Comparison of ENCODE assay signal across 11 mouse cellular contexts in the genomic region with DNA sequence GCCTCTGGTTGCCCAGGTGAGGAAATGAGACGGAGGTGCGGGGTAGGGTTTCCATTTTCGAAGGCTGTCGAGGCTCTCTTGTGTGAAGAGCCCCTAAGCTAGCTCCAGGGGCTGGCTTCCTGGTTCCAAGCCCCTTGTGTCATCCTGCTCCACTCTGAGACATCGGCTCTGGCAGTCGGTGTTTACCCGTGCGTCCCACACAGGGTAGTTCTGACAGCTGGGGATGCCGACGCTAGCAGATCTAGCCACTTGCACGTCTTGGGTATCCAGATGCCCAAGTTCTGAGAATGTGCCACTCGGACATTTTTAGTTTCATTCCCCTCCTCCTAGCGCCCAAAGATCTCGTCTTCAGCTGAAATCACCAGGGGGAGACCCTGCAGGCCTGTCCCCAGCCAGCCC. TPM values are rescaled to one million over a fixed set of nuclear protein-coding genes. Genes with fewer than 3 reads are reported as not detected.
DNase-seq lines count a peak whose midpoint lies in the region; ATAC-seq and TF ChIP-seq lines count a peak whose summit lies in the region.
"Had no signal": no experiment of that assay in that cellular context is flagged by ENCODE, and none has a peak within 500 bp of the region (broad histone marks: within the 10 kb centered on the region; RNA-seq: fewer than 3 reads in every experiment).

No protein-coding gene starts in this region.

- peaks cover 4 to 12% of the 10 kb centered on the region in 2 experiments; a peak in 3 of 4 replicates for H3K4me1 ChIP-seq in heart, embryonic 14.5 days (ENCODE audit: control insufficient read depth in 2 of 2, insufficient read depth in 2 of 2, low read length in 2 of 2)
- H3K4me1 ChIP-seq in hindbrain, embryonic 14.5 days (replicated peaks; ENCODE audit: control insufficient read depth, insufficient read depth, low read length) = peaks cover 18% of the 10 kb centered on the region; the same call in 1 of the 2 replicates
- H3K4me1 ChIP-seq in midbrain, embryonic 13.5 days (replicated peaks) = peaks cover 28% of the 10 kb centered on the region

- no peak for TF ChIP-seq POLR2A in brain, embryonic 14.5 days (IDR thresholded peaks at IDR 0.05; ENCODE audit: borderline replicate concordance, extremely low read depth, insufficient read depth, insufficient read length, poor library complexity, severe bottlenecking)

- no peak overlapping the region for H3K9ac ChIP-seq in heart, embryonic 14.5 days (ENCODE audit: low read length)
- H3K9ac ChIP-seq in hindbrain, embryonic 14.5 days = peak overlapping the region; percentile 87
- peak overlapping the region; percentile 98 for H3K9ac ChIP-seq in midbrain, embryonic 13.5 days (replicated peaks)

- no peak overlapping the region for H3K27ac ChIP-seq in heart, embryonic 14.5 days (replicated peaks in 1 of 2; ENCODE audit: control insufficient read depth in 1 of 2, insufficient read depth in 1 of 2, low read depth in 2 of 2, low read length in 2 of 2)
- peak overlapping the region; percentile 89 for H3K27ac ChIP-seq in hindbrain, embryonic 14.5 days
- H3K27ac ChIP-seq in midbrain, embryonic 13.5 days = peak overlapping the region; percentile 95

- DNase-seq in heart, postnatal 25 days (ENCODE audit: low spot score) = no peak
- peak; percentile 45 for DNase-seq in brain, embryonic 14.5 days (ENCODE audit: low read depth)
- DNase-seq in hindbrain, embryonic 14.5 days (ENCODE audit: low spot score) = no peak
- DNase-seq in gastrocnemius, postnatal 25 days = no peak
- DNase-seq in gastrocnemius, postnatal 36 days = no peak
- no peak for DNase-seq in layer of hippocampus, adult 8-10 months (ENCODE audit: low spot score in 2 of 2)

- WGBS in heart, embryonic 14.5 days = 38% methylated on average over 14 of the region's 14 CpGs
- WGBS in hindbrain, embryonic 14.5 days = 20% methylated on average over 14 of the region's 14 CpGs
- WGBS in midbrain, embryonic 13.5 days = 22% methylated on average over 14 of the region's 14 CpGs

- ATAC-seq in heart, embryonic 14.5 days (ENCODE audit: insufficient number of reproducible peaks, insufficient read depth, low FRiP score, low read depth) = no peak
- peak; percentile 3; the same call in 1 of the 2 replicates for ATAC-seq in hindbrain, embryonic 14.5 days (ENCODE audit: low FRiP score)
- peak; percentile 24; the same call in 1 of the 2 replicates for ATAC-seq in midbrain, embryonic 13.5 days

- H3K9me3 ChIP-seq in heart, embryonic 14.5 days (ENCODE audit: control insufficient read depth, low read length) = no peaks in the 10 kb centered on the region
- no peaks in the 10 kb centered on the region for H3K9me3 ChIP-seq in hindbrain, embryonic 14.5 days (ENCODE audit: control insufficient read depth, low read length)
- H3K9me3 ChIP-seq in midbrain, embryonic 13.5 days = no peaks in the 10 kb centered on the region

- no peak overlapping the region for H3K4me3 ChIP-seq in heart, embryonic 14.5 days (ENCODE audit: control insufficient read depth in 1 of 2, insufficient read depth in 1 of 2, low read depth in 1 of 2, low read length in 2 of 2)
- H3K4me3 ChIP-seq in hindbrain, embryonic 14.5 days (replicated peaks; ENCODE audit: low read length) = peak overlapping the region; percentile 67
- H3K4me3 ChIP-seq in midbrain, embryonic 13.5 days (replicated peaks) = peak overlapping the region; percentile 91

- intact Hi-C loops in heart, postnatal 25 days (cut with DNase I) = no loop called here
- intact Hi-C loops in gastrocnemius, postnatal 36 days (cut with DNase I) = loop anchor here (2.0 to 5.0 kb wide), 3 partner anchors 15 to 106 kb away; partner anchors contain the start of gene Eml2

- no peaks in the 10 kb centered on the region for H3K36me3 ChIP-seq in heart, embryonic 14.5 days (ENCODE audit: control insufficient read depth, insufficient read depth, low read length)
- peaks cover 22% of the 10 kb centered on the region for H3K36me3 ChIP-seq in hindbrain, embryonic 14.5 days (replicated peaks; ENCODE audit: control insufficient read depth, insufficient read depth)
- peaks cover 18% of the 10 kb centered on the region for H3K36me3 ChIP-seq in midbrain, embryonic 13.5 days

- TF ChIP-seq CTCF in brain, embryonic 14.5 days (IDR thresholded peaks at IDR 0.05; ENCODE audit: borderline replicate concordance, extremely low read depth, insufficient read depth, insufficient read length) = no peak

- peaks cover 44% of the 10 kb centered on the region for H3K27me3 ChIP-seq in heart, embryonic 14.5 days (ENCODE audit: control insufficient read depth, insufficient read depth, low read length)
- H3K27me3 ChIP-seq in hindbrain, embryonic 14.5 days (ENCODE audit: control insufficient read depth, insufficient read depth, low read length) = peaks cover 31% of the 10 kb centered on the region
- peaks cover 31% of the 10 kb centered on the region for H3K27me3 ChIP-seq in midbrain, embryonic 13.5 days

- H3K4me2 ChIP-seq in heart, embryonic 14.5 days (ENCODE audit: low read length) = peak overlapping the region; percentile 95
- peak overlapping the region; percentile 68 for H3K4me2 ChIP-seq in hindbrain, embryonic 14.5 days (replicated peaks)
- peak overlapping the region; percentile 80 for H3K4me2 ChIP-seq in midbrain, embryonic 13.5 days (replicated peaks)

RNA-seq across cellular contexts. Expression of gene Rtn2, which starts 1.0 kb away (rescaled TPM):
- 39.2 and 43.6 TPM in 2 replicates for polyA plus RNA-seq in heart, embryonic 14.5 days (2014; fragmentation: Nextera tagmentation; extraction: Ambion mirVana)
- 100 to 1,000 TPM; 124 to 136 TPM for total RNA-seq in heart, postnatal 25 days (2021)
- polyA plus RNA-seq in brain, embryonic 14.5 days (2012; rRNA removed) = 159 and 189 TPM in 2 replicates
- polyA plus RNA-seq in hindbrain, embryonic 14.5 days (2014; fragmentation: Nextera tagmentation; extraction: Ambion mirVana) = 106 and 112 TPM in 2 replicates
- 97.4 and 102 TPM in 2 replicates for polyA plus RNA-seq in midbrain, embryonic 13.5 days (2015; fragmentation: Nextera tagmentation; extraction: Ambion mirVana)
- 100 to 1,000 TPM; 943 to 950 TPM for total RNA-seq in gastrocnemius, postnatal 25 days (2021)
- 1,000 to 10,000 TPM in 1 of 2 experiments, 100 to 1,000 TPM in 1; 974 to 1,054 TPM for total RNA-seq in gastrocnemius, postnatal 36 days (2021)
- total RNA-seq in layer of hippocampus, adult 8-10 months (2022) = 10 to 100 TPM; 76.6 to 96.7 (median 85.4) TPM

RNA-seq across cellular contexts. Expression of gene Ppm1n, which starts 3.5 kb away (rescaled TPM):
- polyA plus RNA-seq in heart, embryonic 14.5 days (2014; fragmentation: Nextera tagmentation; extraction: Ambion mirVana) = 0.20 TPM in 1 of 2 replicates, not detected in the other
- not detected for total RNA-seq in heart, postnatal 25 days (2021)
- 1.1 and 1.3 TPM in 2 replicates for polyA plus RNA-seq in brain, embryonic 14.5 days (2012; rRNA removed)
- 0.74 and 1.0 TPM in 2 replicates for polyA plus RNA-seq in hindbrain, embryonic 14.5 days (2014; fragmentation: Nextera tagmentation; extraction: Ambion mirVana)
- polyA plus RNA-seq in midbrain, embryonic 13.5 days (2015; fragmentation: Nextera tagmentation; extraction: Ambion mirVana) = 0.34 and 0.88 TPM in 2 replicates
- total RNA-seq in gastrocnemius, postnatal 25 days (2021) = not detected
- total RNA-seq in gastrocnemius, postnatal 36 days (2021) = under 1 TPM in 1 of 2 experiments, not detected in 1; 0.35 TPM
- under 1 TPM in 1 of 4 experiments, not detected in 3; 0.28 TPM for total RNA-seq in layer of hippocampus, adult 8-10 months (2022)
- total RNA-seq: adrenal gland, postnatal 25 days; layer of hippocampus, adult 18-20 months had no signal
- polyA plus RNA-seq: erythroblast, embryonic 14.5 days had no signal

RNA-seq across cellular contexts. Expression of gene Vasp, which starts 11.8 kb away (rescaled TPM):
- polyA plus RNA-seq in heart, embryonic 14.5 days (2014; fragmentation: Nextera tagmentation; extraction: Ambion mirVana) = 66.1 and 68.9 TPM in 2 replicates
- 10 to 100 TPM; 35.7 to 39.4 TPM for total RNA-seq in heart, postnatal 25 days (2021)
- 66.4 and 89.0 TPM in 2 replicates for polyA plus RNA-seq in brain, embryonic 14.5 days (2012; rRNA removed)
- polyA plus RNA-seq in hindbrain, embryonic 14.5 days (2014; fragmentation: Nextera tagmentation; extraction: Ambion mirVana) = 32.7 and 35.3 TPM in 2 replicates
- polyA plus RNA-seq in midbrain, embryonic 13.5 days (2015; fragmentation: Nextera tagmentation; extraction: Ambion mirVana) = 28.6 and 38.0 TPM in 2 replicates
- total RNA-seq in gastrocnemius, postnatal 25 days (2021) = 10 to 100 TPM; 16.3 to 18.0 TPM
- total RNA-seq in gastrocnemius, postnatal 36 days (2021) = 10 to 100 TPM; 15.9 to 20.6 TPM
- total RNA-seq in layer of hippocampus, adult 8-10 months (2022) = 10 to 100 TPM; 17.4 to 26.8 (median 19.5) TPM

RNA-seq across cellular contexts. Expression of gene Fosb, which starts 26.4 kb away (rescaled TPM):
- polyA plus RNA-seq in heart, embryonic 14.5 days (2014; fragmentation: Nextera tagmentation; extraction: Ambion mirVana) = 0.22 TPM in 1 of 2 replicates, not detected in the other
- total RNA-seq in heart, postnatal 25 days (2021) = under 1 TPM; 0.59 to 0.81 TPM
- polyA plus RNA-seq in brain, embryonic 14.5 days (2012; rRNA removed) = 0.19 and 0.23 TPM in 2 replicates
- 0.12 TPM in 1 of 2 replicates, not detected in the other for polyA plus RNA-seq in hindbrain, embryonic 14.5 days (2014; fragmentation: Nextera tagmentation; extraction: Ambion mirVana)
- not detected in 2 replicates for polyA plus RNA-seq in midbrain, embryonic 13.5 days (2015; fragmentation: Nextera tagmentation; extraction: Ambion mirVana)
- total RNA-seq in gastrocnemius, postnatal 25 days (2021) = under 1 TPM; 0.43 to 0.64 TPM
- under 1 TPM; 0.15 to 0.31 TPM for total RNA-seq in gastrocnemius, postnatal 36 days (2021)
- 10 to 100 TPM in 3 of 4 experiments, 1 to 10 TPM in 1; 5.4 to 13.8 (median 10.7) TPM for total RNA-seq in layer of hippocampus, adult 8-10 months (2022)

RNA-seq across cellular contexts. Expression of gene Opa3, which starts 55.3 kb away (rescaled TPM):
- polyA plus RNA-seq in heart, embryonic 14.5 days (2014; fragmentation: Nextera tagmentation; extraction: Ambion mirVana) = 36.5 and 38.6 TPM in 2 replicates
- 10 to 100 TPM; 57.6 to 59.3 TPM for total RNA-seq in heart, postnatal 25 days (2021)
- 31.1 and 33.3 TPM in 2 replicates for polyA plus RNA-seq in brain, embryonic 14.5 days (2012; rRNA removed)
- 34.1 and 36.6 TPM in 2 replicates for polyA plus RNA-seq in hindbrain, embryonic 14.5 days (2014; fragmentation: Nextera tagmentation; extraction: Ambion mirVana)
- 39.4 and 40.5 TPM in 2 replicates for polyA plus RNA-seq in midbrain, embryonic 13.5 days (2015; fragmentation: Nextera tagmentation; extraction: Ambion mirVana)
- 10 to 100 TPM; 39.4 to 41.3 TPM for total RNA-seq in gastrocnemius, postnatal 25 days (2021)
- 10 to 100 TPM; 36.9 to 39.9 TPM for total RNA-seq in gastrocnemius, postnatal 36 days (2021)
- total RNA-seq in layer of hippocampus, adult 8-10 months (2022) = 10 to 100 TPM; 33.8 to 45.7 (median 40.7) TPM

Comparison
In these comparisons a context has a peak if more than half of its experiments do, and no peak if none do; other contexts are left out.
1. H3K27ac ChIP-seq: peak in hindbrain, embryonic 14.5 days (single experiment) and midbrain, embryonic 13.5 days (single experiment); none in heart, embryonic 14.5 days (0 of 2).
2. H3K4me3 ChIP-seq: peak in hindbrain, embryonic 14.5 days (single experiment) and midbrain, embryonic 13.5 days (single experiment); none in heart, embryonic 14.5 days (0 of 2).
3. RNA of gene Rtn2, which starts 1.0 kb away (total RNA-seq): 974 to 1,054 TPM in gastrocnemius, postnatal 36 days and 943 to 950 TPM in gastrocnemius, postnatal 25 days; 124 to 136 TPM in heart, postnatal 25 days and 76.6 to 96.7 TPM in layer of hippocampus, adult 8-10 months; every median in the first group is over 4 times any median in the second.
4. Peak in every context shown above with its lines, with median percentiles within 50 percentile points of each other: H3K4me2 ChIP-seq.